Mouse (Mus musculus) lung, postnatal 0 days (tissue): ENCODE measurements around the gene Opcml.

ENCODE experiments used
- CTCF ChIP-seq: IDR thresholded peaks from 2 replicates; pipeline ENCODE4 v1.5.1; 2016; ENCODE audit warnings: antibody characterized with exemption, mild to moderate bottlenecking
- EP300 ChIP-seq: IDR thresholded peaks from 2 replicates; pipeline ENCODE4 v1.6.1; 2016; ENCODE audit warnings: antibody characterized with exemption, mild to moderate bottlenecking, control low read depth

- TF ChIP-seq CTCF (no peak), EP300 (no peak)
Observed at GRCm38 (mm10) chr9:28489828-28490227, 699.3 kb downstream of the Opcml start.
